Mouse (Mus musculus): ENCODE data around the gene Olfr573-ps1.

Gene Olfr573-ps1

GRCm38 (mm10) chr7:102942475-102942874 is at the start of gene Olfr573-ps1:
TSS of gene Olfr573-ps1 (minus strand) at chr7:102942575.
- no peak for DNase-seq (ENCODE audit: low spot score in 2 of 2)

- DNase-seq (ENCODE audit: low spot score in 2 of 2): no peak
Observed at GRCm38 (mm10) chr7:102989224-102989623, 46.8 kb upstream of the Olfr573-ps1 start, which contains the start of gene Olfr578. TSS of gene Olfr578 (minus strand) at chr7:102989324.

- no peak for DNase-seq (ENCODE audit: low spot score in 2 of 2)
Observed at GRCm38 (mm10) chr7:102975843-102976242, 33.5 kb upstream of the Olfr573-ps1 start, which contains the start of gene Olfr577. TSS of gene Olfr577 (minus strand) at chr7:102975943.

GRCm38 (mm10) chr7:102974399-102974798 is 32.0 kb upstream of the Olfr573-ps1 start:
- DNase-seq (ENCODE audit: low spot score in 2 of 2): no peak

GRCm38 (mm10) chr7:102962360-102962759 is 20.0 kb upstream of the Olfr573-ps1 start, which contains the start of gene Olfr576:
TSS of gene Olfr576 (plus strand) at chr7:102962660.
- DNase-seq (ENCODE audit: low spot score in 2 of 2): no peak

- DNase-seq (ENCODE audit: low spot score in 2 of 2): no peak
Observed at GRCm38 (mm10) chr7:102958593-102958992, 16.2 kb upstream of the Olfr573-ps1 start, which contains the start of gene Olfr575. TSS of gene Olfr575 (minus strand) at chr7:102958775.

GRCm38 (mm10) chr7:102958137-102958536 is 15.8 kb upstream of the Olfr573-ps1 start:
- DNase-seq (ENCODE audit: low spot score in 2 of 2): no peak

GRCm38 (mm10) chr7:102950732-102951131 is 8.4 kb upstream of the Olfr573-ps1 start:
- DNase-seq (ENCODE audit: low spot score in 2 of 2): no peak

GRCm38 (mm10) chr7:102948167-102948566 is 5.8 kb upstream of the Olfr573-ps1 start, which contains the start of gene Olfr574:
TSS of gene Olfr574 (plus strand) at chr7:102948467.
- DNase-seq (ENCODE audit: low spot score in 2 of 2): no peak

- no peak for DNase-seq (ENCODE audit: low spot score in 2 of 2)
Observed at GRCm38 (mm10) chr7:102943417-102943816, 1.0 kb upstream of the Olfr573-ps1 start.

GRCm38 (mm10) chr7:102927105-102927504 is 15.3 kb downstream of the Olfr573-ps1 start:
- no peak for DNase-seq (ENCODE audit: low spot score in 2 of 2)

GRCm38 (mm10) chr7:102924109-102924508 is 18.3 kb downstream of the Olfr573-ps1 start, which contains the start of gene Olfr572:
TSS of gene Olfr572 (plus strand) at chr7:102924409.
- DNase-seq (ENCODE audit: low spot score in 2 of 2): no peak

- DNase-seq (ENCODE audit: low spot score in 2 of 2): no peak
Observed at GRCm38 (mm10) chr7:102919632-102920031, 22.7 kb downstream of the Olfr573-ps1 start.

- DNase-seq (ENCODE audit: low spot score in 2 of 2): no peak
Observed at GRCm38 (mm10) chr7:102917032-102917875, 25.1 kb downstream of the Olfr573-ps1 start, which contains the start of gene Olfr571. TSS of gene Olfr571 (minus strand) at chr7:102917536.

- DNase-seq (ENCODE audit: low spot score in 2 of 2): no peak
Observed at GRCm38 (mm10) chr7:102916405-102916804, 26.0 kb downstream of the Olfr573-ps1 start.

- DNase-seq (ENCODE audit: low spot score in 2 of 2): no peak
Observed at GRCm38 (mm10) chr7:102915261-102915660, 27.1 kb downstream of the Olfr573-ps1 start.

Measured in right cerebral cortex, postnatal 10 days (tissue).